Comparison of ENCODE assay signal across 9 mouse cellular contexts in the genomic region with DNA sequence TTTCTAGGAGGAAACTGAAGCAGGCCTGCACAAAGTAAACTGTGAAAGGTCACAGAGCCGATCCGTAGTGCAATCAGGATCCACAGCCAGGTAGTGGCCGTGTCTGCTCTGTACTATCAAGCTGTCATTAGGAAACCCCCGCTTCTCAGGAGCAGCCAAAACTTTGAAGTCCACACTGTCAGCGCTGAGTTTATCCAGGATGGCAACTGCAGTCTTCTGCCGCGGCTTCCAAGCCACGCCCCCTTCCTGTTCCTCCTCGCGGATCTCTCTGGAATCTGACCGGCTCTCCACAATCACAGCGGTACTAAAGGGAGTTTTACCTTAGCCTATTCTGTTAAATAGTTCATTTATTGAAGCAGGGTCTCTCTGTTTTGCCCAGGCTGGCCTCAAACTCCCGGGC. TPM values are rescaled to one million over a fixed set of nuclear protein-coding genes. Genes with fewer than 3 reads are reported as not detected.
DNase-seq lines count a peak whose midpoint lies in the region; ATAC-seq and TF ChIP-seq lines count a peak whose summit lies in the region.
"Had no signal": no experiment of that assay in that cellular context is flagged by ENCODE, and none has a peak within 500 bp of the region (broad histone marks: within the 10 kb centered on the region; RNA-seq: fewer than 3 reads in every experiment).

No protein-coding gene starts in this region.

- TF ChIP-seq EP300 in lung, postnatal 0 days (IDR thresholded peaks at IDR 0.05): no peak

- WGBS in forebrain, embryonic 16.5 days: 7% methylated on average over 13 of the region's 13 CpGs
- WGBS in kidney, embryonic 14.5 days: 1% methylated on average over 13 of the region's 13 CpGs
- 4% methylated on average over 13 of the region's 13 CpGs for WGBS in lung, postnatal 0 days

- ATAC-seq in forebrain, embryonic 16.5 days: no peak
- no peak for ATAC-seq in kidney, embryonic 14.5 days (ENCODE audit: low FRiP score, low TSS enrichment)
- no peak for ATAC-seq in lung, postnatal 0 days

- H3K36me3 ChIP-seq in forebrain, embryonic 16.5 days (ENCODE audit: control insufficient read depth, insufficient read depth): no peaks in the 10 kb centered on the region
- no peaks in the 10 kb centered on the region for H3K36me3 ChIP-seq in kidney, embryonic 14.5 days (ENCODE audit: control insufficient read depth, insufficient read depth, low read length)
- H3K36me3 ChIP-seq in lung, postnatal 0 days (ENCODE audit: insufficient read depth, low read length): no peaks in the 10 kb centered on the region

- peaks cover 60% of the 10 kb centered on the region for H3K27me3 ChIP-seq in forebrain, embryonic 16.5 days (replicated peaks; ENCODE audit: control insufficient read depth, insufficient read depth, low read length)
- peaks cover 74% of the 10 kb centered on the region for H3K27me3 ChIP-seq in kidney, embryonic 14.5 days (ENCODE audit: control insufficient read depth, insufficient read depth, low read length)
- H3K27me3 ChIP-seq in lung, postnatal 0 days (replicated peaks; ENCODE audit: insufficient read depth, low read length): peaks cover 26% of the 10 kb centered on the region

- no peak overlapping the region for H3K9ac ChIP-seq in forebrain, embryonic 16.5 days (replicated peaks; ENCODE audit: low read depth, low read length)
- no peak overlapping the region for H3K9ac ChIP-seq in kidney, embryonic 14.5 days (ENCODE audit: low read depth, low read length)
- no peak overlapping the region for H3K9ac ChIP-seq in lung, postnatal 0 days (replicated peaks; ENCODE audit: low read depth)

- no peak for TF ChIP-seq CTCF in lung, postnatal 0 days (IDR thresholded peaks at IDR 0.05)

- no peak overlapping the region for H3K4me3 ChIP-seq in forebrain, embryonic 16.5 days (replicated peaks; ENCODE audit: low read length)
- peak overlapping the region; percentile 14; the same call in 1 of the 2 replicates for H3K4me3 ChIP-seq in kidney, embryonic 14.5 days (ENCODE audit: low read length)
- no peak overlapping the region for H3K4me3 ChIP-seq in lung, postnatal 0 days (ENCODE audit: low read depth, low read length)

- H3K4me1 ChIP-seq in forebrain, embryonic 16.5 days (replicated peaks; ENCODE audit: control insufficient read depth, insufficient read depth, low read length): no peaks in the 10 kb centered on the region
- 0 out of 2 replicates have a peak, but pooled peaks cover 5% of the 10 kb centered on the region for H3K4me1 ChIP-seq in kidney, embryonic 14.5 days (ENCODE audit: control insufficient read depth, insufficient read depth, low read length)
- H3K4me1 ChIP-seq in lung, postnatal 0 days (ENCODE audit: insufficient read depth, low read depth, low read length): no peaks in the 10 kb centered on the region; the same call in 1 of the 2 replicates

- H3K4me2 ChIP-seq in forebrain, embryonic 16.5 days (ENCODE audit: low read length): peak overlapping the region; percentile 13; the same call in 1 of the 2 replicates
- peak overlapping the region; percentile 29 for H3K4me2 ChIP-seq in kidney, embryonic 14.5 days (replicated peaks; ENCODE audit: low read depth, low read length)
- H3K4me2 ChIP-seq in lung, postnatal 0 days (replicated peaks; ENCODE audit: low read depth, low read length): 0 out of 2 replicates have a peak overlapping the region, but pooled peaks have one; percentile 27

- H3K27ac ChIP-seq in forebrain, embryonic 16.5 days (ENCODE audit: low read length): no peak overlapping the region
- H3K27ac ChIP-seq in kidney, embryonic 14.5 days (ENCODE audit: low read depth, low read length): no peak overlapping the region
- no peak overlapping the region for H3K27ac ChIP-seq in lung, postnatal 0 days (ENCODE audit: low read length)
- H3K27ac ChIP-seq: macrophage had no signal

- no peaks in the 10 kb centered on the region for H3K9me3 ChIP-seq in forebrain, embryonic 16.5 days (ENCODE audit: control insufficient read depth, low read length)
- H3K9me3 ChIP-seq in kidney, embryonic 14.5 days (ENCODE audit: control insufficient read depth, low read length): no peaks in the 10 kb centered on the region
- H3K9me3 ChIP-seq in lung, postnatal 0 days (ENCODE audit: low read length): no peaks in the 10 kb centered on the region

- peak; percentile 39 to 72 for DNase-seq in adrenal gland, adult (ENCODE audit: inconsistent age in 2 of 2, low spot score in 1 of 2)
- DNase-seq in adrenal gland, adult 8-10 months: no peak
- DNase-seq in lung, postnatal 0 days (ENCODE audit: low spot score): peak; percentile 53
- DNase-seq in layer of hippocampus, adult 18-20 months (ENCODE audit: low spot score in 2 of 2): no peak
- no peak for DNase-seq in cerebellum, adult 8-10 months
- DNase-seq in retina, embryonic 14.5 days (ENCODE audit: low spot score): no peak

RNA-seq across cellular contexts. Expression of a gene that starts 27.3 kb away (rescaled TPM):
- total RNA-seq in adrenal gland, adult 8-10 months (2022): not detected
- polyA plus RNA-seq in forebrain, embryonic 16.5 days (2015; fragmentation: Nextera tagmentation; extraction: Ambion mirVana): 2.2 and 2.7 TPM in 2 replicates
- 0.14 TPM in 1 of 2 replicates, not detected in the other for polyA plus RNA-seq in kidney, embryonic 14.5 days (2014; fragmentation: Nextera tagmentation; extraction: Ambion mirVana)
- not detected in 2 replicates for polyA plus RNA-seq in lung, postnatal 0 days (2015; fragmentation: Nextera tagmentation; extraction: Ambion mirVana)
- not detected for total RNA-seq in layer of hippocampus, adult 18-20 months (2021)
- polyA plus RNA-seq: macrophage had no signal

Comparison
In these comparisons a context has a peak if more than half of its experiments do, and no peak if none do; other contexts are left out.
1. DNase-seq: peak in adrenal gland, adult (2 of 2) and lung, postnatal 0 days (single experiment); none in adrenal gland, adult 8-10 months (single experiment), layer of hippocampus, adult 18-20 months (0 of 2), cerebellum, adult 8-10 months (single experiment) and retina, embryonic 14.5 days (single experiment).
2. Peak in every context shown above with its lines, with median percentiles within 50 percentile points of each other: H3K4me2 ChIP-seq.